Mouse (Mus musculus) lung, postnatal 0 days (tissue): ENCODE data around the gene Nek8. TPM values are rescaled to one million over a fixed set of nuclear protein-coding genes. Genes with fewer than 3 reads are reported as not detected.

Source experiments
- ATAC-seq: fragments of 200-750 bp; cut with Nextera tagmentation; 2 replicates; pipeline ENCODE4 v1.8.0; 2017; ENCODE audit warnings: moderate library complexity
- DNase-seq: peaks from one replicate; pipeline ENCODE4 v3.0.0-alpha.2; 2016; ENCODE audit warnings: low spot score
- H3K27ac ChIP-seq: fragments of 300-500 bp; sonication (generic); 2 replicates; pipeline ENCODE4 v1.5.1; 2014; ENCODE audit warnings: antibody characterized with exemption, mild to moderate bottlenecking, low read length, mixed read lengths
- H3K27me3 ChIP-seq: fragments of 300-500 bp; sonication (generic); replicated peaks from 2 replicates; pipeline ENCODE4 v1.6.1; 2014; ENCODE audit warnings: low read length, mixed read lengths; ENCODE audit not compliant: insufficient read depth
- H3K36me3 ChIP-seq: fragments of 300-500 bp; sonication (generic); 2 replicates; pipeline ENCODE4 v1.6.1; 2014; ENCODE audit warnings: low read length, mixed read lengths; ENCODE audit not compliant: insufficient read depth
- H3K4me1 ChIP-seq: fragments of 300-500 bp; sonication (generic); 2 replicates; pipeline ENCODE4 v1.6.1; 2014; ENCODE audit warnings: antibody characterized with exemption, low read depth, low read length, mixed read lengths; ENCODE audit not compliant: insufficient read depth
- H3K4me2 ChIP-seq: fragments of 300-500 bp; sonication (generic); replicated peaks from 2 replicates; pipeline ENCODE4 v1.6.1; 2014; ENCODE audit warnings: low read depth, mild to moderate bottlenecking, low read length, moderate library complexity, mixed read lengths
- H3K4me3 ChIP-seq: fragments of 300-500 bp; sonication (generic); 2 replicates; pipeline ENCODE4 v1.5.1; 2014; ENCODE audit warnings: low read depth, low read length
- H3K9ac ChIP-seq: fragments of 300-500 bp; sonication (generic); replicated peaks from 2 replicates; pipeline ENCODE4 v1.6.1; 2014; ENCODE audit warnings: low read depth, mild to moderate bottlenecking
- H3K9me3 ChIP-seq: fragments of 300-500 bp; sonication (generic); 2 replicates; pipeline ENCODE4 v1.6.1; 2016; ENCODE audit warnings: low read length, mixed read lengths
- CTCF ChIP-seq: IDR thresholded peaks from 2 replicates; pipeline ENCODE4 v1.5.1; 2016; ENCODE audit warnings: antibody characterized with exemption, mild to moderate bottlenecking
- EP300 ChIP-seq: IDR thresholded peaks from 2 replicates; pipeline ENCODE4 v1.6.1; 2016; ENCODE audit warnings: antibody characterized with exemption, mild to moderate bottlenecking, control low read depth
- WGBS: fragments of 180-500 bp; shearing (Covaris S2); extraction: QIAGEN DNeasy Blood & Tissue Kit; methylation state at CpG from one replicate; pipeline ENCODE4 v1.1.7; 2014; 5-methylcytosine and 5-hydroxymethylcytosine counted together
- polyA plus RNA-seq: library from polyadenylated mRNA; unstranded; fragments of >200 nt; fragmentation: Nextera tagmentation; extraction: Ambion mirVana; gene quantifications from 2 replicates; pipeline ENCODE4 v1.2.1, GENCODE M21; 2015

Nek8 gene
- polyA plus RNA-seq, 1 experiment from 2014 or later, result 11.7 TPM

GRCm38 (mm10) chr11:78164924-78165760, 11.3 kb downstream of the Nek8 start, which contains the start of gene Traf4:
TSS of gene Traf4 (minus strand) at chr11:78165589.
- no peaks in the 10 kb centered on the region for H3K36me3 ChIP-seq
- H3K9me3 ChIP-seq, result no peaks in the 10 kb centered on the region
- DNase-seq (peak; percentile 91), ATAC-seq (peak; percentile 90)
- peak within 1 kb of the TSS; percentile 94 for H3K27ac ChIP-seq
- peak; percentile 49 for TF ChIP-seq CTCF
- TF ChIP-seq EP300, result no peak
- WGBS, result under 1% methylated on average over 59 of the region's 78 CpGs
- peak within 1 kb of the TSS; percentile 72 for H3K9ac ChIP-seq
- H3K4me3 ChIP-seq, result peak within 1 kb of the TSS; percentile 75
- H3K27me3 ChIP-seq, result no peaks in the 10 kb centered on the region
- H3K4me2 ChIP-seq, result peak within 1 kb of the TSS; percentile 95
- peaks cover 20% of the 10 kb centered on the region for H3K4me1 ChIP-seq

DNA sequence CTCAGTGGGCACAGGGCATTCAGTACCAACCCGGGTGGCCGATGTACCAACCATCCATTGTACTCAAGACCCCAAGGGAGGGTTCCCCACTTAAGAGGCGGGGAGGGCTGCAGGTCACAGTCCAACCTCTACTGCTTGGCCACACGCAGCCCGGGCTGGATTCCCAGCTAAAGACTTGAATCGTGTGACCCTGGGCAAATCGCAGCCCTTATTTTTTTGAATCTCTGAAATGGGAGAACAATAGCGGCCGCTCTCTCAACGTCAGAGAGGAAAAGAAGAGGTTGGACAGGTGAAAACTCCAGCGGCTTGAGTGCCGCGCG, 11.9 kb downstream of the Nek8 start:
- no peaks in the 10 kb centered on the region for H3K9me3 ChIP-seq
- TF ChIP-seq CTCF (no peak), EP300 (no peak)
- peak overlapping the region; percentile 72 for H3K9ac ChIP-seq
- DNase-seq (no peak), ATAC-seq (no peak)
- H3K4me2 ChIP-seq, result peak overlapping the region; percentile 95
- H3K27me3 ChIP-seq, result no peaks in the 10 kb centered on the region
- peaks cover 20% of the 10 kb centered on the region for H3K4me1 ChIP-seq
- H3K4me3 ChIP-seq, result peak overlapping the region; percentile 75
- H3K27ac ChIP-seq, result peak overlapping the region; percentile 94
- 0% methylated on average over 14 of the region's 14 CpGs for WGBS
- no peaks in the 10 kb centered on the region for H3K36me3 ChIP-seq

GRCm38 (mm10) chr11:78163681-78164603, 12.5 kb downstream of the Nek8 start:
- no peaks in the 10 kb centered on the region for H3K9me3 ChIP-seq
- 2% methylated on average over 21 of the region's 22 CpGs for WGBS
- peak; percentile 85 for DNase-seq
- peak; percentile 26; the same call in 1 of the 2 replicates for ATAC-seq
- peak overlapping the region; percentile 94 for H3K27ac ChIP-seq
- peak overlapping the region; percentile 75 for H3K4me3 ChIP-seq
- no peaks in the 10 kb centered on the region for H3K36me3 ChIP-seq
- H3K4me1 ChIP-seq, result peaks cover 23% of the 10 kb centered on the region
- TF ChIP-seq CTCF (no peak), EP300 (no peak)
- no peaks in the 10 kb centered on the region for H3K27me3 ChIP-seq
- H3K4me2 ChIP-seq, result peak overlapping the region; percentile 95
- H3K9ac ChIP-seq, result peak overlapping the region; percentile 72

DNA sequence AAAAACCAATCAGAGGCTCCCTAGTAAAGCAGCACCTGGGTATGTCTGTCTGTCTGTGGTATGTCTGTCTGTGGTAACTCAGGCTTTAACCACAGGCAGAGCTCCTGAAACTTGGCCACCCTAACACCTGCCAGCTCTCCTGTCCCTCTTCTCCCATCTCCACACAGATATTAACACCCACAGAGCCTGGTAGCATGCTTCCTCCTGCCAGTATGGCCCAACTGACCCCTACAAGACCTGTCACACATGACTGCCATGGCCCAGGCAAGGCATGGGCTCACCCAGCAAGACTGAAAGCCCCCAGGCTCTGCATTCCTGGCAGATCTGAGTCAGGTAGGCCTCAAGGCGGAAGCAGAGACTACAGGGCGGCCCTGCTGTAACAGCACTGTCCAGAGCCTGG, 13.4 kb downstream of the Nek8 start:
- WGBS, result 62% methylated on average over 2 of the region's 2 CpGs
- DNase-seq (no peak), ATAC-seq (no peak)
- Histone ChIP-seq H3K4me2 (peak overlapping the region; percentile 95), H3K4me3 (no peak overlapping the region), H3K27me3 (no peaks in the 10 kb centered on the region), H3K9me3 (no peaks in the 10 kb centered on the region), H3K4me1 (peaks cover 23% of the 10 kb centered on the region), H3K27ac (peak overlapping the region; percentile 94), H3K9ac (0 out of 2 replicates have a peak overlapping the region, but pooled peaks have one; percentile 72), H3K36me3 (no peaks in the 10 kb centered on the region)
- TF ChIP-seq EP300 (no peak), CTCF (no peak)

GRCm38 (mm10) chr11:78162504-78162903, 14.0 kb downstream of the Nek8 start:
- WGBS, result 37% methylated on average over 6 of the region's 6 CpGs
- Histone ChIP-seq H3K9ac (0 out of 2 replicates have a peak overlapping the region, but pooled peaks have one; percentile 72), H3K27me3 (no peaks in the 10 kb centered on the region), H3K36me3 (no peaks in the 10 kb centered on the region), H3K4me3 (no peak overlapping the region), H3K4me1 (peaks cover 23% of the 10 kb centered on the region), H3K4me2 (no peak overlapping the region; the same call in 1 of the 2 replicates), H3K27ac (peak overlapping the region; percentile 94; the same call in 1 of the 2 replicates), H3K9me3 (no peaks in the 10 kb centered on the region)
- TF ChIP-seq CTCF (no peak), EP300 (no peak)
- DNase-seq (no peak), ATAC-seq (no peak)

GRCm38 (mm10) chr11:78161968-78162367, 14.5 kb downstream of the Nek8 start:
- 16% methylated on average over 4 of the region's 4 CpGs for WGBS
- no peak overlapping the region for H3K4me3 ChIP-seq
- H3K4me2 ChIP-seq, result no peak overlapping the region
- DNase-seq, result no peak
- H3K9me3 ChIP-seq, result no peaks in the 10 kb centered on the region
- TF ChIP-seq CTCF (no peak), EP300 (no peak)
- H3K27me3 ChIP-seq, result no peaks in the 10 kb centered on the region
- H3K27ac ChIP-seq, result peak overlapping the region; percentile 14; the same call in 1 of the 2 replicates
- no peak for ATAC-seq
- H3K9ac ChIP-seq, result no peak overlapping the region
- no peaks in the 10 kb centered on the region for H3K36me3 ChIP-seq
- H3K4me1 ChIP-seq, result peaks cover 23% of the 10 kb centered on the region
